Mouse (Mus musculus) lung, postnatal 4 days (tissue): ENCODE results near the gene Slc4a1.

Source experiments
- DNase-seq, 2 experiments: peaks; one replicate each; pipeline ENCODE4 v3.0.0; 2021

The Slc4a1 gene

DNA sequence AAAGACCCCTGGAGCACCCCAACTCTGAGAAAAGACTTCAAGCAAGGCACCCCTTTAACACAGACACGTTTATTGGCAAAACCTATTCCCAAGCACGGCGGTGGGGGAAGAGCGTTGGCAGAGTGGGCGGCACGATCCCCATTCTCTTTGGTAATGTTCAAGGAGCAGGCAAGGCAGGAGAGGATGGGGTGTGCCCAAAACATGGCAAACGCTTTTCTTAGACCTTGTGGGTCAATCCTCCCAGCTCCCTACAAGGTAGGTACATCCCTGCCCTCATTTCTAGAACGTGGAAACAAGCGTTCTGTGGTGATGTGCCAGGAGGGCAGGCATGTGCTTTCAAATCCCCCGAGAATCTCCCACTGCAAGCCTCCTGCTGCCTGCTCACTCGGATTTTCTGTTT, 17.2 kb downstream of the Slc4a1 start:
- no peak for DNase-seq

DNA sequence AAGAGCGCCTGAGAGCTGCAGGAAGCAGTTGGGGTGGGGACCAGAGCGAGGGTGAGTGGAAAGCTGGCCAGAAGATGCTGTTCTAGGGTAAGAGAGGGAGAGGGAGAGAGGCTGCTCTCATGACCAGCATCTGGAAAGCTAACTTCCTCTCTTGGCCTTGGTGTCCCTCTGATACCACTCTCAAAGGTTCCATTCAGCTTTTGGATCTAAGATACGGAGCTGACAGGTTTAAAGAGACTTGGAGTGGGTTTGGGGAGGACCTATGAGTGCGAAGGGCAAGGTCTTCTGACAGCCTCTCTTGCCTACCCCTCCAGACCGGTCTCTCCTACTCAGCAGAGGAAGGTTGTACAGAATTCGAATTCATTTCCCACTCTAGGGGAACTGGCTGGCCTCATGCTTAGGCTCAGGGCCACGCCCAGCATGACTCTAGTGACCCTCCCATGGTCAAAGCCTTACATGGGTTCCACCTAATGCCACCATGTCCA, 17.9 kb downstream of the Slc4a1 start:
- no peak for DNase-seq

DNA sequence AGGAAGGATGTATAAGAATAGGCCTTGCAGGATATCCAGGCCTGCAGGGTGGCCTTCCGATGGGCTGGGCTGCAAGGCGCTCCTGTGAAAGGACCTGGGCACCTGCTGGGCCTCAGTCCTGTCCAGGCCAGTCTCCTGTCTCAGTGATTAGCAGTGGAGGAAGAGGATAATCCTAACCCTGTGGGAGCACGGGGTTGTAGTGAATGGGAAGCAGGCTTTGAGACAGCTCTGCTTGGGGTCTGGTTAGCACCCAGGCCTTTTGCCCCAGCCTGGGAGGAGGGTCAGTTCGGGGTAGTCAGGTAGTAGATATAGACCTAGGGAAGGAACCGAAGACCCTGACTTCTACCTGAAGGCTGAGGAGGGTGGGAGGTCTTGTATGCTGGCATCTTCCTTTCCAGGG, 18.3 kb downstream of the Slc4a1 start:
- DNase-seq = no peak

DNA sequence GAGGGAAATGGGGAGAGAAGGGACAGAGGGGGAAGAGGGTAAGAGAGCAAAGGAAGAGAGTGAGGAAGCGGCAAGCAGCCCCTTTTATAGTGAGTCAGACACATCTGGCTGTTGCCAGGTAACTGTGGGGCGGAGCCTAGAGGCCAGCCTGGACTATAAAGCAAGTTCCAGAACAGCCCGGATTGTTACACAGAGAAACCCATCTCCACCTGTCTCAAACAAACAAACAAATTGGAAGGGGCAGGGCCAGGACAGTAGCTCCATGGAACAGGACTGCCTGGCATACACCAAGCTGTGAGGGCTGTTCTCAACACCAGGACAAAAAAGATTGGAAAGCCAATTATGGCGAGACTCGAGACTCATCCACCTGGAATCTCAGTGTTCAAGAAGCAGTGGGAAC, 19.1 kb downstream of the Slc4a1 start:
- DNase-seq = no peak

DNA sequence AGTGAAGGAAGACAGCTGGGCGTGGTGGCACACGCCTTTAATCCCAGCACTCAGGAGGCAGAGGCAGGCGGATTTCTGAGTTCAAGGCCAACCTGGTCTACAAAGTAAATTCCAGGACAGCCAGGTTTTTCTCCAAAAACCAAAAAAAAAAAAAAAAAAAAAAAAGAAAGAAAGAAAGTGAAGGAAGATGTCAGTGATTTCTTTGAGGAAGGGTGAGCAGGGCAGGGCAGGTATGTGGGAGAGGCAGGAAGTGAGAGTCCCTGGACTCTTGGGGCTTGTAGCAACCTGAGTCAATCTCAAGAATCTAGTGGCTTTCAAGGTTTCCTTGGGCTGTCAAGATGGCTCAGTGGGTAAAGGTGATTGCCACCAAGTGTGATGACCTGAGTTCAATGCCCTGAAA, 21.5 kb downstream of the Slc4a1 start:
- no peak for DNase-seq

DNA sequence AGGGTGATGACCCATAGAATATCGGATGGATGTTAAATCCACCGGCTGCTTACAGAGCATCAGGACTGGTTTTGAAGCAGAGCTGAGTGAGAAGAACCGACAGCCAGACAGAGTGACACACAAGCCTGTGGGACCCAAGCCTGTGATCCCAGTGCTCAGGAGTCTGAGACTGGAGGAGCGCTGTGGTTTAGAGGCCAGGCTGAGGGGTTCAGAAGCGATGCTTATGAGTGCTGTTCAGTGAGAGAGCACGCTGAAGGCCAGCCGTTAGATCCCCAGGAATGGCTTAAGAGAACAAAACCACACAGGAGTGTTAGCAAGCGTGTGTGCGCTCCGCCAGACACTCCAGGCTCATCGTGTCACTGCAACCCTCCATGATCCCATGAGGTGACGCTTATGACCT, 23.3 kb downstream of the Slc4a1 start:
- DNase-seq = no peak

DNA sequence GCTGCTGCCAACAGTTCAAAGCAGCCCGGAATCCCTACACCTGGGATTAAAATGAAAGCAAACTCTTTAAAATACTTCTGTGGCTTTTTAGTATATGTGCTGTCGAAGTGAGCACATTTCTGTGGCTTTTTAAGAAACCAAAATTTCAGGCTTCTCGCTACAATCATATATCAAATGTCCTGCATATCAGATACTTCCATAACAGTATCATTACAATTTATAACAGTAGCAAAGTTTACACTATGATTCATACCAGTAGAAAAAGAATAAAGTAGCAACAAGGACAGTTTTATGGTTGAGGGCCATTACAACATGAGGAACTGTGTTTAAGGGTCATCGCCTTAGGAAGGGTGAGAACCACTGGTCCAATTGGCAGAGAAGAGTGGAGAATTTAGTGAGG, 24.9 kb downstream of the Slc4a1 start:
- DNase-seq = no peak

DNA sequence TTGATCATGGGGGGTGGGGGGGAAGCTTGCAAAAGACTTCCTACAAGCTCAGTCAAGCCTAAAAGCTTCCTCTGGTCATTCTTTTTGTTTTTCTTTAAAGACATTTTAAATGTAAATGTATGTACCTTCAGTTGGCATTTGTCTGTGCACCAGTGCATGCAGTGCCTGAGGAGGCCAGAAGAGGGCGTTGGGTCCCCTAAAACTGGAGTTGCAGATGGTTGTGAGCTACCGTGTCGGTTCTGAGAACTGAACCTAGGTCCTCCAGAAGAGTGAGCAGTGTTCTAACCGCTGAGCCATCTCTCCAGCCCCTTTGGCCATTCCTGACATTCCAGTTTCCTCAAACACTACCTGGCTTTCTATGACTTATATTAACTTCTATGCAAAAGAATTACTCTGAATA, 26.4 kb downstream of the Slc4a1 start:
- no peak for DNase-seq

DNA sequence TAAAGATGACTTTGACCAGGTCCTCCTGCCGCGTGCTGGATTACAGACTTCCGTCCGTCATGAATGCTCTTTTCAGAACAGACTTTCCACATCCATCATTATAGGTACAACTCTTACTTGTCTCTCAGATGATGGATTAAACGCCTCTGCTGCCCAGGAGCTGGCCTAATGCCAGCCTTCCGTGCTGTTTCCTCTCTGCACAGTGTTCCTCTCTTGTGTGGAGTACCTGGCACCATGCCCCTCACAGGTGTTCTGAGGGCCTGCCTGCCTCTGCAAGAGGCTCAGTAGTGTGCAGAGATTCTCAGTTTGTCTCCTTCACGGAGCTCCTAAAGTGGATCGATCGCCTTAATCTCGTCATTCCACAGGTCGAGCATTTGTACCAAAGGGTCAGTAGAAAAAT, 26.8 kb downstream of the Slc4a1 start:
- DNase-seq = peak; percentile 76 to 85

DNA sequence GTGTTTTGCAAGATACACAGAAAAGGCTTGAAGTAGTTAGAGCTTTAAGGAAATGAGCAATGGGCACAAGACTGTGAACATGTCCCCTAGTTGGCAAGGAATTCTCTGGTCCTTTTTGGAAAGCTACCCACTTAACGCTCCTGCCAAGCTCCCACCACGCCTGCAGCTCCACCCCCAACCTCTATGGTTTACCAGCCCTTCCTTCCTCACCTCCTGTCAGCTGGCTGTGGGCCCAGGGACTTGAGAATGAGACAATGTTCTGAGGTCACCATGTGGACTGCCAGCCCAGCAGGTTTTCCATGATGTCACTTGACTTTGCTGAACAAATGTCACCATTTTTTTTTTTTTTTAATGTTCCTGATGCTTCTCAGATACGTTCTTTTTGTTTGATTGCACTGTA, 27.4 kb downstream of the Slc4a1 start:
- peak; percentile 89 to 93 for DNase-seq

DNA sequence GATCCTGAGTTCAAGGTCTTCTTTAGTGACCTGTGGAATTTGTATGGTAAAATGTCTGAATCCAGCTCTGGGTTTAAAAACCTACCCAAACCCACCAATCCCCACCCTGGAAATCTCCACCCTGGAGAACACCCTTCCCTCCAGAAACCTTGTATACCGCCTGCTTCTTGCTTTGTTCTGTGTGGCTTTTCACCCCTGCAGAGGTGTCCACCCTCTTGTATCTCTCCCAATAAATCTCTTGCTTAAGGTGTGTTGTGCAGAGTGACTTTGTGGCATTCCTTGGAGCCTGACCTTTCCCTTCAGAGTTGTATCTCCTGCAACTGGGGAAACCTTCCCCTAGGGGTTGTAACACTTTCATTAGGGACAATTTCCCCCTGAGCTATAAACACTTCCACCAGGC, 28.1 kb downstream of the Slc4a1 start:
- DNase-seq = no peak

DNA sequence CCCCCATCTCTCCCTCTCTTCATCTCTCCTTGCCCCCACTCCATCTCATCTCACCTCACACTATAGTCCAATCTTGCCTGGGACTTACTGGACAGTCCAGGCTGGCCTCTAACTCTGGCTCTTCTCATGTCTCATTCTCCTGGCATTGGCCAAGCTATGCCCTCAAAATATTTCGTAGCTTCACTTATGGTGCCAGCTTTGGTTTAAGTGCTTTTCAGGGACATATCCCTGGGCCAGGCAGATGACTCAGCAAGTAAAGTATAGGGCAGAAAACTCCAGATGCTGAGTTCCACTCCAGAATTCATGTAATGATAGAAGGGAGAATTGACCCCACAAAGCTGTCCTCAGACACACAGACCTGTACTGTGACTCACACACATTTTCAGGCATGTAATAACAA, 29.8 kb downstream of the Slc4a1 start:
- DNase-seq = no peak

DNA sequence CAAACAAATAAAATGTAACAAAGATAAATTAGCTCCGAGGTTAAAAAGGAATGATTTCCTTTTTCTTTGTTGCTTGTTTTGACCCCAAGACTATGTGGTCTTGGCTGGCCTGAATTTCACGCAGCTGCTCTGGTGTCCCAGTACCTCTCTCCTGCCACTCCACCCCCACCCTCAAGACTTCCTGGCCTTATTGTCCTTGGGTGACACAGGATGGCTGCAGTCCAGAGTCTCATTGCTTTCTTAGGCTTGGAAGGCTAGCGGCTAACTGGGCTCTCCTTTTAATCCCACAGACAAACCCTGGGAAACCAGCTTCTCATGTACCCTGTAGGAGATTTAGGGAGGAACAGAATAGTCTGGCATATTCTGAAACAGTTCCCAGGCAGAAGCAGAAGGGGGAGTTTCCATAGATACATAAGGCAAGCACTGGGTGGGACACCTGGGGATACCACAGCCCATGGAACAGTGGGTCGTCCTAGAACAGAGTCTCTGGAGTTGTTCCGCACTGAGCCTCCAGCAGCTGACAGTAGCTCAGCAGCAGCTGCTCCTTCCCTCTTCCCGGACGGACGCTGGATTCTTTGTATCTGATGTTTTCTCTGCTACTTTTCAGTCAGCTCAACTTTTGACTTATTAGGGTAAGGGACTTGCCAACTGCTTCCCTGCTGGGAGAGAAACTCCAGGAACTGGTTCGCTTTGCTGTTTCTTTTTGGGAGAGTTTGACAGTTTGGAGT, 30.9 kb downstream of the Slc4a1 start:
- no peak for DNase-seq

DNA sequence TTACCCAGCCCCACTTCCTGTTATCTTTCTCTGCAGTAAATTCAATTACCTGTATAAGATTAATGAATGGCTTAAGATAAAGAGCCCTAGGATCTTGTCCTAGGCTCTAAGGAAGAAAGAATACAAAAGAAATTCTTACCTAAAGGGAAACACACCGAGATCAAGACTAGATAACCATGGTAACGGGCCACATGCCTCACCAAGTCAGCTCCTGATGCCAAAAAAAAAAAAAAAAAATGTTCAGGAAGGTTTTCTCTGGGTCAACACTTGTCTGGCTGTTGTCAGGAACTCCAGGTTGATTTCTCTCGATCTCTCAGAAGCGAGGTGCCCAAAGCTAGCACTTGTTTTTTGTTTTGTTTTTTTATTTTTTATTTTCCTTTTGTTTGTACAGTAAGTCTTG, 32.0 kb downstream of the Slc4a1 start:
- DNase-seq = no peak

DNA sequence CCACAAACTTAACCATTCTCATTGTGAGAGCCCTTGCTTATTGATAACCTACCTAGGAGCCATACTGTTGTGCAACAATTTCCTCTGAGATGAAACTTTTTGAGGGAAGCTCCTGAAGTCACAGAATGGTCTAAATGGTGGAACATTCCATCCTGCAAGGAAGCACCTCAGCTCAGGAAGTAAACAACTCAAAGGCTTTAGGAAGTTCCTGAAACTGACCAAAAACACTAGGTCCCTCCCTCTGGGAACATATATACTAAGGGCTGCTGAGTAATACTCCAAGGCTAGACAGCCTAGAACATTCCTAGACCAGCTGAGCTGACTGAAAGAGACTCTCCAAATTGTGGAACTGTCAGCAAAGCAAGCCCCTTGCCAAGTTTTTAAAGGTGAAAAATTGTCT, 32.9 kb downstream of the Slc4a1 start:
- no peak for DNase-seq

DNA sequence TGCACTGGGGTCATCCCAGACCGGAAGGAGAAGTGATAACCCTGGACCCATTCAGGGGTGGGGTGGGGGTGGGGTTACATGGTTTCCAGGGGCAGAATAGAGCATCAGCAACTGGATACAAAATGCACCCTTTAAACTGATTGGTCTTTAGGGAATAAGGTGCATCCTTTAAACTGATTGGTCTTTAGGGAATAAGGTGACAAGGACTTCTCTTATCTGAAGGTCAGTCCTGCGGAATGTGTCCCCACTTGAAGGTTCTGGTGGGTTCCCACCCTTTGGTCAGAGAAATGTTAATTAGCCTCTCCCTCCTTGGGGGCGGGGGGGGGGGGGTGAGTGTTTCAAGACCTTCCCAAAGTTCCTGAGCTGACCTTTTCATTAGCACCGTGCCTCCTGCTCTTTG, 34.2 kb downstream of the Slc4a1 start:
- no peak for DNase-seq

DNA sequence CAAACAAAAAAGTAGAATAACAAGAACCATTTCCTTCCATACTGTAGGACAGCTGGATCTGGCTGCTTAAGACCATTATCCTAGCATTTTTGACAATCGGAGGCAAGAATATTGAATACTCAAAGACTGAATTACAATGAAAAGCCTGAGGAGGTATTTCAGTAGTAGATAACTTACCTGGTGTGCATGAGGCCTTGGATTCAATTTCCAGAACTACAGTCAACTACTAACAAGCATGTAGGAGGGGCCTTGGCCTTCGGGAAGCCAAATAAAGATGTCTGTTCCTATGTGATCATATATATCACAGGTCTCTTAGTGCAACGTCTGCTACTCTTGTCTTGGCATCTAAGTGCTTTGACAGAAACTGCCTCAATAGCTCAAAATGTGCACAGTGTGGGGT, 36.0 kb downstream of the Slc4a1 start:
- DNase-seq = no peak

DNA sequence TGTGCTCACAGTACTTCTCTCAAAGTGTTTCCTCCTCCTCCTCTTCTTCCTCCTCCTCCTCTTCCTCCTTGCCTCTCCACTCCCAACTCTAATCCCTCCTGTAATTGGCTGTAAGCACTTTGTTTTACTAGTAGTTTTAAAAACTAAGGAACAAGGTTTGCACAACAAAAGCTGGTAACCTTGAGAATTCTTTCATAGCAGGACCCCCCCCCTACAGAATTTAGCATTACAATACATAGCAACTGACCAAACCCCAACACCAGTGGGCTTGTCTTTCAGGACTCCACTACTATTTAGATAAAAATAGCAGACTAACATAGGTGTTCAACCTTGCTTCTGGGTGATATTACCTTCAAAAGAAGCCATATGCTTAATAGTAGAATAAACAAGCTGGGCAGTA, 36.5 kb downstream of the Slc4a1 start:
- no peak for DNase-seq

DNA sequence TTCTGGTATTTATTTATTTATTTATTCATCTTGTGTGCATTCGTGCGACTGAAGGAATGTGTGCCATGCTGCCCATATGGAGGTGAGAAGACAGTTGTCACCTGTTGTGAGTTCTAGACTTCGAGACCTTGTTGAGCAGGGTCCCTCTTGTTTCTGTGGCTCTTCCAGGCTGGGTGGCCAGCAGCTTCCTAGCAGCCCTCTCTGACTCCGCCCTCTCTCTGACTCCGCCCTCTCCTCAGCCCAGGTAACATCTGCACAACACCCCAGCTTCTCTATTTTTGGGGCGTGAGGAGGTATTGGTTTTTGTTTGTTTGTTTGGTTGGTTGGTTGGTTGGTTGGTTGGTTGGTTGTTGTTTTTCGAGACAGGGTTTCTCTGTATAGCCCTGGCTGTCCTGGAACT, 38.2 kb downstream of the Slc4a1 start:
- DNase-seq = no peak

DNA sequence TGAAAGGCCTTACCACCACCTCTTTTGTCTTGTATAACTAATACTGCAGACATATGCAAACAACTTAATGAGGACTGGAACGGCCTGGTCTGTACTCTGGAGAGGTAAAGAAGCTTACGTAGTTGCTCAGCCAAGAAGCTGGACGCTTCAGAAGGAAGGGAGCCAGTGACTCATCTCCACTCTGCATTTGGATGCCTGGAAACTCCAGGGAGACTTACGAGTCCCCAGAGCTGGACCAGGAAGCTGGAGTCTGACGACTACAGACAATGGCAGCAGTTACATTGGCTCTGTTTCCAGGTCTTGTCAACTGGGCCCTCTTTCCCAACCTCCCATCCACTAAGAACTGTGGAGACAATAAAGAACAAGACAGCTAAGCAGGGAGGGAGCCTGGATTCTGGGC, 38.8 kb downstream of the Slc4a1 start:
- DNase-seq = no peak

DNA sequence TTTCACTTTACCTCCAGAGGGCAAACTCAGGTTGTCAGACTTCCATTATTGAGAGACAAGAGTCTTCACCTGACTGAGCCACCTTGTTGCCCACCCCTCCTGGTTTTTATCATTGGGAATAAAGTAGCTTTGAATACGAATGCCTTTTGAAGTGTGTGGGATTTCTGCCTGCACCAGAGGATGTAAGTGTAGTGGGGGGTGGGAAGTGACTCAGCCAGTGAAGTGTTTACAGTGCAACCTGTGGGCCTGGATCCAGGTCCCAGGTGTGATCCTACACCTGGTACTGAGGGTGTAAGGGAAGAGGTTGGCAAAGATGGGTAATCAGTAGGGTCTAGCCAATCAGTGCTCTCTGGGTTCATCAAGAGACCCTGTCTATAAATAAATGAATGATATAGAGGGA, 42.5 kb downstream of the Slc4a1 start:
- DNase-seq = no peak

DNA sequence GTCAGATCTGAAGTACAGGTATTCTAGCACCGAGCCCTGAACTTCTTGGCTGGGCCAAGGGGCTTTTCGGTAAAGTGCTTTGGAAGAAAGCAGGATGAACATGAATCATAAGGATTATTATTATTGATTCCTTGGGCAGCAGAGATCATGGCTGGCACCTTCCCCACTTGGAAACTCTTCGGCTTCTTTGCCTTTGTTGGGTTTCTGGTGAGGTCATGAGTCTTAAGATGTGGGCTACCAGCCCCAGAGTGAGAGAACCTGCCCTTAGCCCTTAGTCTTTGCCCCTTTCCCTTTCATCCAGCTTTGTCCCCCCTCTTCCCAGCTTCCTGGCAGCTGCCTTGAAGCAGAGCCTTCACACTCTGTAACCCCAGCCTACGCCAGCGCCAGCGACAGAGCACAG, 44.1 kb downstream of the Slc4a1 start:
- DNase-seq = no peak

DNA sequence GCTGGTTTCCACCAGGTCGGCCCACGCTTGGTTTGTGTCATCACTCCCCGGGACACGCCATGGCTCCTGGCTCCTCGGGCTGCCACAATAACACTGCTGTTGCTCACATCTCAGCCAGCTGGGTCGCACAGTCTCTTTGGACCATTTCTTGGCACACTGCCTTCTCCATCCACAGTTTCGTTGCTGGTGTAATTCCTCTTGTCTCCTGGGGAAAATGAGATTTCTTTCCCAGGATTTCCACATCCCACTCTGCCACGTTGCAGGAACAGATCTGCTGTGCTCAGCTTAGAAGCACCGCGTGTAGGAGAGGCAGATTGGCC, 45.4 kb downstream of the Slc4a1 start:
- peak; percentile 79 to 86 for DNase-seq

DNA sequence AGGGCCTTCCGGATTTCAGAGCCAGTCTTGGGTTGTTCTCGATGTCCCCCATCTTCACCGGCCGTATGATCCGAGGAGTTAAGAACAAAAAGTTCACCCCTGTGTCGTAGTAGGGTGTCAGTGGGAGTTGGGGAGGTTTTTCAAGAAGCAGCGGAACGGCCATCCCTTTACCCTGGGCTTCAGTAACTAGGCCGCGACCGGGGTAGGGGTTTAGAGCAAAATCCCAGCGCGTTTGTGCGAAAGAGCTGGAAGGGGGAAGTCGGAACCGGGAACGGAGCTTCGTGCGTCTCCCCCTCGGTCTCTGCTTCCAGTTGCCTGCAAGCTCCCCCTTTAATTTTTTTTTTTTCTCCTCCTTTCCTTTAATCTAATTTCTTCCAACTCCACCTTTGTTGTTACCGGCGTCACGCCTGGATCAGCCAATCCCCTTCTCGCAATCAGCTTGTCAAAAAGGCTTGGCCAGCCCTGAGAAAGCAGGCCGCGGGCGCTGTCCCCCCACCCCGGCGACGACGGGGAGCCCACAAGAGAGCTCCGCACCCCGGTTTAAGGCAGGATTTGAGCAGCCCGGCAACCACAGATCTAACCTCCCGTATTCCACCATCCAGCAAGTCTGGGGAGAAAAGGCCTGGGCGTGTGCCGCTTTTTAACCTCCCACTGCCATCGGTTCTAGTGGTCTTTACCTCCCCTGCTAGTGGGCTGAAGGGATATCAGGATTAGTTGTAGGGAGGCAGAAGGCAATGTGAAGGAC, 45.9 kb downstream of the Slc4a1 start:
- DNase-seq = peak; percentile 82 to 90

DNA sequence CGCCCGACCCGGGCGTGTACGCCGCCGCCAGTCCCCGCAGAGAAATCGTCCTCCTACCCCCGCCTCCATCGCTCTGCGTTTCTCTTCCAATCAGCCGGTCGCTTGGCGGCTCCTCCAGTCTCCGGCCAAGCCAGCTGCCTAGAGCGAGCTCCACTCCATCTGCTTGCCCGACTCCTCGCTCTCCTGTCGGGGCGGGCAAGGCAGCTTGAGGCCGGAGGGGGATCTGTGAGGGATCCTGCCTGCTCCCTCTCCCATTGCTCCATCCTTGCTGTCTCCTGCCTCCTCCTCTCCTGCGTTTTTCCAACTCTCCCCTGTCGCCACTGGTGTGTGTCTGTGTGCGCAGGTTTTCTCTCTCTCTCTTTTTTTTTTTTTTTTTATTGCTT, 46.6 kb downstream of the Slc4a1 start, which contains the start of gene Ubtf:
Ubtf (minus strand) TSS at position 333 of the 383 bp plus-strand sequence.
- DNase-seq = peak; percentile 85 to 90
